Mouse (Mus musculus) limb, embryonic 15.5 days (tissue): ENCODE measurements around the gene Pigo. TPM values are rescaled to one million over a fixed set of nuclear protein-coding genes. Genes with fewer than 3 reads are reported as not detected.
A peak's percentile ranks its signal among the peaks of the same experiment; 100 is the strongest.

Source experiments
- ATAC-seq: fragments of 200-750 bp; cut with Nextera tagmentation; 2 replicates; pipeline ENCODE4 v1.8.0; 2017; ENCODE audit warnings: low read depth, moderate TSS enrichment; ENCODE audit not compliant: insufficient number of reproducible peaks, low FRiP score, low TSS enrichment
- H3K27ac ChIP-seq: fragments of 300-500 bp; sonication (generic); 2 replicates; pipeline ENCODE4 v1.5.1; 2015; ENCODE audit warnings: moderate library complexity, mild to moderate bottlenecking, inconsistent platforms
- H3K27me3 ChIP-seq: fragments of 300-500 bp; sonication (generic); 2 replicates; pipeline ENCODE4 v1.6.1; 2015; ENCODE audit warnings: inconsistent platforms
- H3K36me3 ChIP-seq: fragments of 300-500 bp; sonication (generic); 2 replicates; pipeline ENCODE4 v1.6.1; 2015; ENCODE audit warnings: inconsistent platforms
- H3K4me1 ChIP-seq: fragments of 300-500 bp; sonication (generic); 2 replicates; pipeline ENCODE4 v1.6.1; 2015; ENCODE audit warnings: inconsistent platforms
- H3K4me2 ChIP-seq: fragments of 300-500 bp; sonication (generic); 2 replicates; pipeline ENCODE4 v1.6.1; 2015; ENCODE audit warnings: mild to moderate bottlenecking, inconsistent platforms
- H3K4me3 ChIP-seq: fragments of 300-500 bp; sonication (generic); 2 replicates; pipeline ENCODE4 v1.5.1; 2015; ENCODE audit warnings: mild to moderate bottlenecking, inconsistent platforms
- H3K9ac ChIP-seq: fragments of 300-500 bp; sonication (generic); 2 replicates; pipeline ENCODE4 v1.6.1; 2015; ENCODE audit warnings: inconsistent platforms
- H3K9me3 ChIP-seq: fragments of 300-500 bp; sonication (generic); 2 replicates; pipeline ENCODE4 v1.6.1; 2016; ENCODE audit warnings: inconsistent platforms
- WGBS: fragments of 180-500 bp; shearing (Covaris S2); methylation state at CpG from one replicate; pipeline ENCODE4 v1.1.7; 2015; 5-methylcytosine and 5-hydroxymethylcytosine counted together
- polyA plus RNA-seq: library from polyadenylated mRNA; unstranded; fragments of >200 nt; fragmentation: Nextera tagmentation; extraction: Ambion mirVana; gene quantifications from 2 replicates; pipeline ENCODE4 v1.2.1, GENCODE M21; 2015

Pigo gene
- polyA plus RNA-seq, 1 experiment from 2014 or later = 23.1 TPM

- no peak overlapping the region for H3K4me3 ChIP-seq
- ATAC-seq = no peak
- 86% methylated on average over 6 of the region's 6 CpGs for WGBS
- H3K4me1 ChIP-seq = peaks cover 28% of the 10 kb centered on the region
- H3K27me3 ChIP-seq = no peaks in the 10 kb centered on the region
- no peak overlapping the region for H3K27ac ChIP-seq
- H3K9ac ChIP-seq = no peak overlapping the region
- peaks cover 37% of the 10 kb centered on the region for H3K36me3 ChIP-seq
- no peak overlapping the region for H3K4me2 ChIP-seq
- no peaks in the 10 kb centered on the region for H3K9me3 ChIP-seq
Measured at GRCm38 (mm10) chr4:43035851-43036250, 10.2 kb upstream of the Pigo start.

GRCm38 (mm10) chr4:43033481-43033880 lies 7.9 kb upstream of the Pigo start:
- peaks cover 52% of the 10 kb centered on the region for H3K36me3 ChIP-seq
- H3K4me1 ChIP-seq = peaks cover 20% of the 10 kb centered on the region
- no peak overlapping the region for H3K9ac ChIP-seq
- no peak overlapping the region for H3K4me2 ChIP-seq
- no peak for ATAC-seq
- WGBS = 80% methylated on average over 14 of the region's 14 CpGs
- H3K9me3 ChIP-seq = no peaks in the 10 kb centered on the region
- H3K4me3 ChIP-seq = no peak overlapping the region
- no peaks in the 10 kb centered on the region for H3K27me3 ChIP-seq
- H3K27ac ChIP-seq = no peak overlapping the region

GRCm38 (mm10) chr4:43032501-43032900 lies 6.9 kb upstream of the Pigo start:
- Histone ChIP-seq H3K4me2 (no peak overlapping the region), H3K27me3 (no peaks in the 10 kb centered on the region), H3K9me3 (no peaks in the 10 kb centered on the region), H3K36me3 (peaks cover 61% of the 10 kb centered on the region), H3K4me1 (peaks cover 15% of the 10 kb centered on the region), H3K4me3 (no peak overlapping the region), H3K27ac (no peak overlapping the region), H3K9ac (no peak overlapping the region)
- ATAC-seq = no peak
- WGBS = 90% methylated on average over 1 of the region's 1 CpGs

GRCm38 (mm10) chr4:43031237-43031995 lies 5.8 kb upstream of the Pigo start, which contains the start of gene Stoml2:
Stoml2 (minus strand) TSS chr4:43031710.
- peak within 1 kb of the TSS; percentile 77 for H3K4me3 ChIP-seq
- H3K27me3 ChIP-seq = no peaks in the 10 kb centered on the region
- ATAC-seq = peak; percentile 93
- H3K36me3 ChIP-seq = peaks cover 68% of the 10 kb centered on the region
- H3K4me1 ChIP-seq = peaks cover 15% of the 10 kb centered on the region
- peak within 1 kb of the TSS; percentile 72 for H3K4me2 ChIP-seq
- no peaks in the 10 kb centered on the region for H3K9me3 ChIP-seq
- peak within 1 kb of the TSS; percentile 79 for H3K9ac ChIP-seq
- 1% methylated on average over 38 of the region's 38 CpGs for WGBS
- peak within 1 kb of the TSS; percentile 87 for H3K27ac ChIP-seq

- Histone ChIP-seq H3K36me3 (peaks cover 62% of the 10 kb centered on the region), H3K4me3 (peak overlapping the region; percentile 77)
- 1% methylated on average over 28 of the region's 28 CpGs for WGBS
Measured at GRCm38 (mm10) chr4:43030780-43031230, 5.2 kb upstream of the Pigo start.

GRCm38 (mm10) chr4:43030352-43030751 lies 4.7 kb upstream of the Pigo start:
- 71% methylated on average over 9 of the region's 9 CpGs for WGBS
- peak overlapping the region; percentile 79; the same call in 1 of the 2 replicates for H3K9ac ChIP-seq

More at GRCm38 (mm10) chr4:43030780-43031230, 5.2 kb upstream of the Pigo start:
- Histone ChIP-seq H3K4me2 (peak overlapping the region; percentile 72), H3K9me3 (no peaks in the 10 kb centered on the region), H3K4me1 (peaks cover 15% of the 10 kb centered on the region), H3K27me3 (no peaks in the 10 kb centered on the region), H3K27ac (peak overlapping the region; percentile 87), H3K9ac (peak overlapping the region; percentile 79)
- peak; percentile 21; the same call in 1 of the 2 replicates for ATAC-seq

GRCm38 (mm10) chr4:43029749-43030148 lies 4.1 kb upstream of the Pigo start:
- Histone ChIP-seq H3K9ac (0 out of 2 replicates have a peak overlapping the region, but pooled peaks have one; percentile 7), H3K9me3 (no peaks in the 10 kb centered on the region), H3K4me3 (peak overlapping the region; percentile 77; the same call in 1 of the 2 replicates), H3K27me3 (no peaks in the 10 kb centered on the region), H3K4me2 (peak overlapping the region; percentile 72; the same call in 1 of the 2 replicates), H3K36me3 (peaks cover 52% of the 10 kb centered on the region), H3K4me1 (peaks cover 19% of the 10 kb centered on the region), H3K27ac (no peak overlapping the region)
- no peak for ATAC-seq
- WGBS = 94% methylated on average over 9 of the region's 9 CpGs

More at GRCm38 (mm10) chr4:43030352-43030751, 4.7 kb upstream of the Pigo start:
- ATAC-seq = no peak
- peaks cover 58% of the 10 kb centered on the region for H3K36me3 ChIP-seq
- no peaks in the 10 kb centered on the region for H3K27me3 ChIP-seq
- peak overlapping the region; percentile 77 for H3K4me3 ChIP-seq
- H3K4me1 ChIP-seq = peaks cover 15% of the 10 kb centered on the region
- no peaks in the 10 kb centered on the region for H3K9me3 ChIP-seq
- H3K27ac ChIP-seq = peak overlapping the region; percentile 87
- peak overlapping the region; percentile 72 for H3K4me2 ChIP-seq

GRCm38 (mm10) chr4:43029121-43029520 lies 3.5 kb upstream of the Pigo start:
- Histone ChIP-seq H3K4me2 (no peak overlapping the region), H3K4me1 (peaks cover 25% of the 10 kb centered on the region), H3K36me3 (peaks cover 46% of the 10 kb centered on the region), H3K4me3 (no peak overlapping the region), H3K9ac (no peak overlapping the region), H3K27me3 (no peaks in the 10 kb centered on the region), H3K27ac (no peak overlapping the region), H3K9me3 (no peaks in the 10 kb centered on the region)
- ATAC-seq = no peak
- 90% methylated on average over 7 of the region's 7 CpGs for WGBS

- H3K4me3 ChIP-seq = peak overlapping the region; percentile 61
- no peak for ATAC-seq
- H3K4me1 ChIP-seq = peaks cover 13% of the 10 kb centered on the region
- peaks cover 68% of the 10 kb centered on the region for H3K36me3 ChIP-seq
- 75% methylated on average over 14 of the region's 14 CpGs for WGBS
- H3K4me2 ChIP-seq = peak overlapping the region; percentile 71
- no peaks in the 10 kb centered on the region for H3K27me3 ChIP-seq
- 0 out of 2 replicates have a peak overlapping the region, but pooled peaks have one; percentile 40 for H3K9ac ChIP-seq
- H3K27ac ChIP-seq = peak overlapping the region; percentile 91; the same call in 1 of the 2 replicates
- H3K9me3 ChIP-seq = no peaks in the 10 kb centered on the region
Measured at GRCm38 (mm10) chr4:43024673-43025072, 946 bp downstream of the Pigo start.

GRCm38 (mm10) chr4:43021341-43021740 lies 4.3 kb downstream of the Pigo start:
- no peak overlapping the region for H3K27ac ChIP-seq
- H3K36me3 ChIP-seq = peaks cover 68% of the 10 kb centered on the region
- no peak for ATAC-seq
- H3K27me3 ChIP-seq = no peaks in the 10 kb centered on the region
- H3K4me1 ChIP-seq = peaks cover 13% of the 10 kb centered on the region
- no peaks in the 10 kb centered on the region for H3K9me3 ChIP-seq
- no peak overlapping the region for H3K4me3 ChIP-seq
- H3K4me2 ChIP-seq = no peak overlapping the region
- H3K9ac ChIP-seq = no peak overlapping the region
- 79% methylated on average over 17 of the region's 17 CpGs for WGBS

GRCm38 (mm10) chr4:43020876-43021275 lies 4.7 kb downstream of the Pigo start:
- no peak overlapping the region for H3K27ac ChIP-seq
- H3K36me3 ChIP-seq = peaks cover 68% of the 10 kb centered on the region
- H3K4me2 ChIP-seq = no peak overlapping the region
- H3K4me3 ChIP-seq = no peak overlapping the region
- H3K9ac ChIP-seq = no peak overlapping the region
- H3K9me3 ChIP-seq = no peaks in the 10 kb centered on the region
- 93% methylated on average over 16 of the region's 16 CpGs for whole genome bisulfite sequencing
- no peaks in the 10 kb centered on the region for H3K27me3 ChIP-seq
- peaks cover 13% of the 10 kb centered on the region for H3K4me1 ChIP-seq
- ATAC-seq = no peak
